Mouse (Mus musculus) testis, adult 2 months (tissue): ENCODE results near the gene 1190002N15Rik.

Experiments
- CTCF ChIP-seq: fragments of 200-500 bp; IDR thresholded peaks from 2 replicates; pipeline ENCODE4 v1.5.1; 2012; ENCODE audit warnings: low read depth, mild to moderate bottlenecking, inconsistent platforms, low read length, moderate library complexity; ENCODE audit not compliant: control insufficient read depth, insufficient read depth, insufficient replicate concordance
- POLR2A ChIP-seq: fragments of 200-500 bp; IDR thresholded peaks from 2 replicates; pipeline ENCODE4 v1.6.1; 2012; ENCODE audit warnings: low read depth, mild to moderate bottlenecking, inconsistent platforms, low read length, moderate library complexity; ENCODE audit not compliant: control insufficient read depth

DNA sequence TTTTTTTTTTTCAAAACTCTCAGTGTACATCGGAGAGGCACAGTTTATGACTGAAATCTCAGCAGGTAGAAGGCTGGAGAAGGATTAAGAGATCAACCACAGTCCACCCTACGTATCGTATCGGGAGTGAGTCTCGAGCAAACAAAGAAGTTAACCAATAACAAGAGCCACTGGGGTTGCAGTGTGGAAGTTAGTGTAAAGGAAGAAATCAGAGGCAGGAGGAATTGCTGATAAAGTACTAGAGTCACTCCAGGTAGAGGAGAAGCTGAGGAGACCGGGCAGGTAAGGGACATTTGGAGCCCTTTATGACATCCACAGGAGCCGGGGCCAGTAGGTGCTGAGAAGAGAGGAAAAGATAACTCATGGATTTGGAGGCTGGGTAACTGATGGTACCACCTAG, 64.0 kb downstream of the 1190002N15Rik start:
- no peak for TF ChIP-seq POLR2A
- no peak for TF ChIP-seq CTCF
